Mouse (Mus musculus) bone marrow, adult 2 months (tissue): ENCODE results near the gene Olfr106-ps.

ENCODE experiments used
- CTCF ChIP-seq: fragments of 200-500 bp; IDR thresholded peaks from 2 replicates; pipeline ENCODE4 v1.5.1; 2011; ENCODE audit warnings: low read length, control low read depth; ENCODE audit not compliant: control insufficient read depth, insufficient read depth
- POLR2A ChIP-seq: fragments of 200-500 bp; IDR thresholded peaks from 2 replicates; pipeline ENCODE4 v1.6.1; 2011; ENCODE audit warnings: low read depth, mild to moderate bottlenecking, control low read depth, low read length, borderline replicate concordance; ENCODE audit not compliant: control insufficient read depth

GRCm38 (mm10) chr17:37378733-37379132, 11.5 kb upstream of the Olfr106-ps start, which contains the start of gene Olfr105-ps:
- TF ChIP-seq CTCF = no peak
- no peak for TF ChIP-seq POLR2A
